Mouse (Mus musculus) forebrain, embryonic 13.5 days (tissue): ENCODE data around the gene Hgd. TPM values are rescaled to one million over a fixed set of nuclear protein-coding genes. Genes with fewer than 3 reads are reported as not detected.

Source experiments
- ATAC-seq: fragments of 200-750 bp; cut with Nextera tagmentation; 2 replicates; pipeline ENCODE4 v1.8.0; 2017
- H3K27ac ChIP-seq: fragments of 300-500 bp; sonication (generic); 2 replicates; pipeline ENCODE4 v1.5.1; 2015; ENCODE audit warnings: inconsistent platforms, mild to moderate bottlenecking, moderate library complexity
- H3K27me3 ChIP-seq: fragments of 300-500 bp; sonication (generic); 2 replicates; pipeline ENCODE4 v1.6.1; 2015; ENCODE audit warnings: mild to moderate bottlenecking, inconsistent platforms
- H3K36me3 ChIP-seq: fragments of 300-500 bp; sonication (generic); 2 replicates; pipeline ENCODE4 v1.6.1; 2015; ENCODE audit warnings: mild to moderate bottlenecking, inconsistent platforms; ENCODE audit not compliant: poor library complexity, severe bottlenecking
- H3K4me1 ChIP-seq: fragments of 300-500 bp; sonication (generic); 2 replicates; pipeline ENCODE4 v1.6.1; 2015; ENCODE audit warnings: inconsistent platforms
- H3K4me2 ChIP-seq: fragments of 300-500 bp; sonication (generic); 2 replicates; pipeline ENCODE4 v1.6.1; 2015; ENCODE audit warnings: inconsistent platforms, mild to moderate bottlenecking, moderate library complexity
- H3K4me3 ChIP-seq: fragments of 300-500 bp; sonication (generic); 2 replicates; pipeline ENCODE4 v1.5.1; 2015; ENCODE audit warnings: mild to moderate bottlenecking, inconsistent platforms
- H3K9ac ChIP-seq: fragments of 300-500 bp; sonication (generic); 2 replicates; pipeline ENCODE4 v1.6.1; 2015; ENCODE audit warnings: mild to moderate bottlenecking, inconsistent platforms
- H3K9me3 ChIP-seq: fragments of 300-500 bp; sonication (generic); replicated peaks from 2 replicates; pipeline ENCODE4 v1.6.1; 2016; ENCODE audit warnings: inconsistent platforms
- WGBS: fragments of 180-500 bp; shearing (Covaris S2); methylation state at CpG from one replicate; pipeline ENCODE4 v1.1.7; 2015; 5-methylcytosine and 5-hydroxymethylcytosine counted together
- polyA plus RNA-seq: library from polyadenylated mRNA; unstranded; fragments of >200 nt; fragmentation: Nextera tagmentation; extraction: Ambion mirVana; gene quantifications from 2 replicates; pipeline ENCODE4 v1.2.1, GENCODE M21; 2015

Hgd gene
- polyA plus RNA-seq, result 0.27 and 0.38 TPM in 2 replicates

- no peak within 1 kb of the TSS for H3K4me2 ChIP-seq
- H3K27me3 ChIP-seq, result no peaks in the 10 kb centered on the region
- H3K9me3 ChIP-seq, result no peaks in the 10 kb centered on the region
- H3K36me3 ChIP-seq, result no peaks in the 10 kb centered on the region
- 86% methylated on average over 4 of the region's 4 CpGs for WGBS
- no peak for ATAC-seq
- H3K27ac ChIP-seq, result no peak within 1 kb of the TSS
- H3K9ac ChIP-seq, result no peak within 1 kb of the TSS
- peaks cover 35% of the 10 kb centered on the region for H3K4me1 ChIP-seq
- H3K4me3 ChIP-seq, result no peak within 1 kb of the TSS
Measured at GRCm38 (mm10) chr16:37579994-37580393, at the start of gene Hgd. Hgd (plus strand) TSS chr16:37580153.

DNA sequence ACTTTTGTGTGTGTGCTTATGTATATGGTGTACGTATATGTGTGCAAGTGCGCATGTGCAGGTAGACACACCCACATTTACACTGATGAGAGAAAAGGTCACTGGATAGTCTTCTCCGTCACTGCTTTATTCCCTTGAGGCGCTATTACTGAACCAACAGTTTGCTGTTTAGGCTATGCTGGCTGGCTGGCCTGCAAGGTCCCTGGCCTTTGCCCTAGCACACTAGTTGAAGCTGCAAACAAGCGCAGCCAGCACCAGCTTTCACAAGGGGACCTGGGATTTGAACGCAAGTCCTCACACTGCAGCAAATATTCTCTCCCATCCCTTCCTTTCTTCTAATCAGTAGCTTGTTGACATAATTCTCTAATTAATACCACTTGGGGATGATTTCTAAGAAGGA lies 49.8 kb upstream of the Hgd start:
- no peak overlapping the region for H3K27ac ChIP-seq
- 93% methylated on average over 6 of the region's 6 CpGs for WGBS
- H3K36me3 ChIP-seq, result peaks cover 28% of the 10 kb centered on the region
- H3K4me3 ChIP-seq, result no peak overlapping the region
- H3K9ac ChIP-seq, result no peak overlapping the region
- no peak for ATAC-seq
- no peaks in the 10 kb centered on the region for H3K9me3 ChIP-seq
- peaks cover 13% of the 10 kb centered on the region for H3K4me1 ChIP-seq
- no peak overlapping the region for H3K4me2 ChIP-seq
- H3K27me3 ChIP-seq, result no peaks in the 10 kb centered on the region

GRCm38 (mm10) chr16:37532046-37532445 lies 47.9 kb upstream of the Hgd start:
- Histone ChIP-seq H3K4me2 (no peak overlapping the region), H3K9me3 (no peaks in the 10 kb centered on the region), H3K27ac (no peak overlapping the region), H3K36me3 (peaks cover 34% of the 10 kb centered on the region), H3K4me3 (no peak overlapping the region), H3K27me3 (no peaks in the 10 kb centered on the region), H3K9ac (no peak overlapping the region), H3K4me1 (peaks cover 13% of the 10 kb centered on the region)
- ATAC-seq, result no peak
- WGBS, result 96% methylated on average over 1 of the region's 1 CpGs

- Histone ChIP-seq H3K4me3 (no peak overlapping the region), H3K36me3 (peaks cover 31% of the 10 kb centered on the region), H3K4me2 (no peak overlapping the region), H3K4me1 (peaks cover 17% of the 10 kb centered on the region), H3K9me3 (no peaks in the 10 kb centered on the region), H3K9ac (no peak overlapping the region), H3K27me3 (no peaks in the 10 kb centered on the region), H3K27ac (no peak overlapping the region)
- no peak for ATAC-seq
- WGBS, result 92% methylated on average over 8 of the region's 8 CpGs
Measured at GRCm38 (mm10) chr16:37533369-37534068, 46.4 kb upstream of the Hgd start.

DNA sequence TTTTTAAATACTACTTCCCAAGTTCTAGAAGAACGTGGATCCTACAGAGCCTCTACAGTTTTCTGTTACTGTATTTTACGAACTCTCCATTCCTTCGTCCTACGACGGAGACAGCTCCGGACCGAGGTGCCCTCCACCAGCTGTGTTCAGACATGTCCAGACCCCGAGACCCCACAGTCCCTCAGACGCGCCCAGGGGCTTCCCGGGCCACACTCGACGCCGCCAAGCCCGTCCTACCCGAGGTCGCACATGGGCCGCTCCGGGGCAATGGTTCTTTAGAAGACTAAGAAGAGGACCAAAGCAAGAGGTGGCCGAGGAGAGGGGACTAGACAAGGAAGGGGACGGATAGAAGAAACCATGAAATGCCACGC lies 40.7 kb upstream of the Hgd start:
- peaks cover 23% of the 10 kb centered on the region for H3K4me1 ChIP-seq
- H3K4me3 ChIP-seq, result peak overlapping the region; percentile 87
- whole genome bisulfite sequencing, result 2% methylated on average over 22 of the region's 22 CpGs
- H3K9me3 ChIP-seq, result no peaks in the 10 kb centered on the region
- H3K27me3 ChIP-seq, result no peaks in the 10 kb centered on the region
- H3K27ac ChIP-seq, result peak overlapping the region; percentile 79
- H3K4me2 ChIP-seq, result peak overlapping the region; percentile 74
- ATAC-seq, result peak; percentile 57
- H3K9ac ChIP-seq, result peak overlapping the region; percentile 87
- peaks cover 25% of the 10 kb centered on the region for H3K36me3 ChIP-seq

DNA sequence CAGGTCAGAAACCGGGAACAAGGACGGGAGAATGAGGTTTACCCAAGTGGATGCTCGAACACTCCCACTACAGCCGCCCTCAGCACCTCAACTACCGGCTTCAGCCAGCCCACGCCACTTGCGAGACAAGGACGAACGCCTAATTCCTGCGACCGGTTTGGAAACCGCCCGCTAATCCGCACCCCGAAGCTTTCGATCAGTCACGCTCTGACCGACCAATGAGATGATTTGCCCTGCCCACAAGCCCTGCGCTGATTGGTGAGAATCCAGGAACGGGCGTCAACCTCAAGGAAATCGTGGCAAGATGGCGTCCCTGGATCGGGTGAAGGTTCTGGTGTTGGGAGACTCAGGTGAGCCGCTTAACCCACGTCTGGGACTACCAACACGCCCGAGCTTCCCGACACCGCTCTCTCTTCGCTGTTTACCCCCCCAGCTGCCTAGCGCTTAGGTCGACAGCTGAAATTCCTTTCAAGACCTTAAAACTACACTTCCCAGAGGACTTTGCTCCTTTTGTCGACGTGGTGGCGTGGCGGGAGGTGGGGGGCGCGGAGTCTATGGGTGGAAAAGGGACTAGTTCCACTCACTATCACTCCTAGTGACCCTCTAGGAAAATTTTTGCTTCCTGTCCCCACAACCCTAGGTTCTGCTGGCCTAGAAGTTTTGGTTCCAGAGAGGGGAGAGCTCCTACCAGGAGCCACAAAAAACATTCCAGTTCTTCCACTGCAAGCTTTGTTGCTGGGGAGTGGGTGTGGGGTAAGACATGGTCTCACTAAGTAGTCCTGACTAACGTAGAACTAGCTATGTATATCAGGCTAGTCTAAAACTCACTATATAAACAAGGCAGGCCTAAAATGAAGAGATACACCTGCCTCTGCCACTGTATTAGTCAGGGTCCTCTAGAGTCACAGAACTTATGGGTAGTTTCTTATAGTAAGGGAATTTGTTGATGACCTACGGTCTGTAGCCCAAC lies 40.1 kb upstream of the Hgd start, which contains the start of the genes Gtf2e1 and Rabl3:
Gene Gtf2e1 (minus strand): TSS at position 179 of the 970 bp plus-strand sequence.
Gene Rabl3 (plus strand): TSS at position 275 of the 970 bp plus-strand sequence.
- no peaks in the 10 kb centered on the region for H3K9me3 ChIP-seq
- peak within 1 kb of the TSS; percentile 87 for H3K9ac ChIP-seq
- peaks cover 23% of the 10 kb centered on the region for H3K4me1 ChIP-seq
- peaks cover 20% of the 10 kb centered on the region for H3K36me3 ChIP-seq
- 2% methylated on average over 41 of the region's 41 CpGs for WGBS
- peak; percentile 100 for ATAC-seq
- peak within 1 kb of the TSS; percentile 79 for H3K27ac ChIP-seq
- H3K4me2 ChIP-seq, result peak within 1 kb of the TSS; percentile 74
- no peaks in the 10 kb centered on the region for H3K27me3 ChIP-seq
- peak within 1 kb of the TSS; percentile 87 for H3K4me3 ChIP-seq

- peak overlapping the region; percentile 87 for H3K4me3 ChIP-seq
- peak overlapping the region; percentile 66 for H3K4me2 ChIP-seq
- H3K4me1 ChIP-seq, result peaks cover 23% of the 10 kb centered on the region
- no peak overlapping the region for H3K27ac ChIP-seq
- ATAC-seq, result no peak
- no peaks in the 10 kb centered on the region for H3K27me3 ChIP-seq
- H3K9me3 ChIP-seq, result no peaks in the 10 kb centered on the region
- peaks cover 12% of the 10 kb centered on the region for H3K36me3 ChIP-seq
- WGBS, result 85% methylated on average over 6 of the region's 6 CpGs
- H3K9ac ChIP-seq, result no peak overlapping the region
Measured at GRCm38 (mm10) chr16:37540776-37541175, 39.2 kb upstream of the Hgd start.

GRCm38 (mm10) chr16:37546312-37546711 lies 33.6 kb upstream of the Hgd start:
- H3K9ac ChIP-seq, result no peak overlapping the region
- peak; percentile 59; the same call in 1 of the 2 replicates for ATAC-seq
- no peaks in the 10 kb centered on the region for H3K27me3 ChIP-seq
- H3K4me1 ChIP-seq, result peaks cover 5% of the 10 kb centered on the region; the same call in 1 of the 2 replicates
- H3K4me2 ChIP-seq, result no peak overlapping the region
- H3K4me3 ChIP-seq, result no peak overlapping the region
- no peaks in the 10 kb centered on the region for H3K9me3 ChIP-seq
- peaks cover 12% of the 10 kb centered on the region for H3K36me3 ChIP-seq
- H3K27ac ChIP-seq, result no peak overlapping the region
- 36% methylated on average over 5 of the region's 5 CpGs for WGBS

GRCm38 (mm10) chr16:37550266-37550665 lies 29.7 kb upstream of the Hgd start:
- Histone ChIP-seq H3K4me1 (peaks cover 5% of the 10 kb centered on the region; the same call in 1 of the 2 replicates), H3K27ac (no peak overlapping the region), H3K9me3 (no peaks in the 10 kb centered on the region), H3K27me3 (no peaks in the 10 kb centered on the region), H3K4me3 (no peak overlapping the region), H3K9ac (no peak overlapping the region), H3K4me2 (no peak overlapping the region), H3K36me3 (no peaks in the 10 kb centered on the region)
- ATAC-seq, result no peak
- 73% methylated on average over 3 of the region's 3 CpGs for WGBS

GRCm38 (mm10) chr16:37550981-37551380 lies 29.0 kb upstream of the Hgd start:
- Histone ChIP-seq H3K9ac (no peak overlapping the region), H3K36me3 (no peaks in the 10 kb centered on the region), H3K9me3 (no peaks in the 10 kb centered on the region), H3K4me2 (no peak overlapping the region), H3K27ac (no peak overlapping the region), H3K4me1 (peaks cover 4% of the 10 kb centered on the region; the same call in 1 of the 2 replicates), H3K4me3 (no peak overlapping the region), H3K27me3 (no peaks in the 10 kb centered on the region)
- ATAC-seq, result no peak
- WGBS, result 93% methylated on average over 2 of the region's 2 CpGs

DNA sequence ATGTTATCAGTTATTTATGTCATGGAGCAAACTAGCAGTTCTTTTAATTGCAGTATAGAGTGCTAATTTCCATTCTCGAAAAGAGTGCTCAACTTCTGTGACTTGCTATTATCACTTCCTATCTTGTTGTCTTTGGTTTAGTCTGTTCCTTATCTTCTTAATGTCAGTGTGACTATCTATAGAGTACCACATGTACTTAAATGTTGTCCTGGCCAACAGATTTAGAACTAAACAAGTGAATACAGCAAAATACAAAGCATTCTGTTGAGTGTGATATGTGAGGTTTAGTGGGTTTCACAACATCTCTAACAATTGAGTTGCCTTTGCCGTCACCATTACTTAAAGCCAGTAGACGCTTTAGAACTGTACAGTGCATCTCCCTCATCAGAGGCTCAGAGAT lies 27.1 kb upstream of the Hgd start:
- H3K4me2 ChIP-seq, result no peak overlapping the region

DNA sequence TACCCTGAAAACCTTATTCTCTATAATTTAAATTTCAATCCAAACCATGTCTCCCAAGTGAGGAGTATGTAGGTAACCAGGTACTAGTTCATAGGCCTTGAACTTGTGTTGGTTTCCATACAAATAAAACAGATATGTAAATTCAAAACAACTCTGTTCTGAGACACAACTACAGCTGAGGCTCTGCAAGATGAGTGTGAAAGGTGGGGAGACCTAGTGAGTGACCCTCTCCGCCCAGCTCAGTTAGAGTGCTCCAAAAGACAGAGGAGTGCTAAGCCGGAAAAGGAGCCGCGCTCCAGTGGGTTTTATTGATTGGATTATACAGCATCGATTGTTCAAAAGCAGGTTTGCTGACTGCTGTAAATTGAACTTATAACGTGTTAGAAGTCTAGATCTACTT lies 17.5 kb upstream of the Hgd start:
- H3K9ac ChIP-seq, result no peak overlapping the region
- H3K27me3 ChIP-seq, result no peaks in the 10 kb centered on the region
- no peak overlapping the region for H3K4me3 ChIP-seq
- H3K4me2 ChIP-seq, result no peak overlapping the region
- no peak for ATAC-seq
- WGBS, result 46% methylated on average over 6 of the region's 6 CpGs
- no peaks in the 10 kb centered on the region for H3K9me3 ChIP-seq
- H3K27ac ChIP-seq, result no peak overlapping the region
- peaks cover 6% of the 10 kb centered on the region; the same call in 1 of the 2 replicates for H3K4me1 ChIP-seq
- peaks cover 20% of the 10 kb centered on the region for H3K36me3 ChIP-seq

More for the DNA sequence above, 27.1 kb upstream of the Hgd start:
- no peaks in the 10 kb centered on the region for H3K27me3 ChIP-seq
- 97% methylated on average over 3 of the region's 3 CpGs for WGBS
- H3K4me3 ChIP-seq, result no peak overlapping the region
- no peak for ATAC-seq
- no peaks in the 10 kb centered on the region for H3K9me3 ChIP-seq
- H3K27ac ChIP-seq, result no peak overlapping the region
- H3K9ac ChIP-seq, result no peak overlapping the region
- H3K36me3 ChIP-seq, result peaks cover 12% of the 10 kb centered on the region
- no peaks in the 10 kb centered on the region for H3K4me1 ChIP-seq
